Mouse (Mus musculus): ENCODE data around the gene Gm45021.

Gm45021 gene

GRCm38 (mm10) chr6:48572572-48573061 is 16.8 kb upstream of the Gm45021 start, which contains the start of gene Rarres2:
Gene Rarres2, minus strand, starts transcription at chr6:48572789.
- no peak for DNase-seq (ENCODE audit: low read depth, low spot score)

DNA sequence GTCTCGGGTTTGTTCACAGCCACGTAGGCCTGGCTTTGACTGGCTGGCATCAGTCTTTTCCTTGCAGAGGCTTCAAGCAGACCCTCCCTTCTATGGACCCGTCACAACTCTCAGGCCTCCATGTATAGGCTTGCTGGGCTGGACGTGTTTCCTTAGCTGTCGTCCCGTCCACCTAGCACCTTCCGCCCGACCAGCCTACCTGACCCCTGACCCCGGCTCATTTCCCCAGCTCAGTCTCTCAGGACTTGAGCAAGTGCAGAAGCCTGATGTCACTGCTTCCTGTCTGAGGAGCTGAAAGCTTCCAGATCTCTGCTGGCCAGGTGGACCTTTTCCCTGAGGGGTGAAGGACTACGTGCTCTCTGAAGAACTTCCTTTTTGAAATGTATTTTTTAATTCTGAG is 16.1 kb upstream of the Gm45021 start:
- no peak for DNase-seq (ENCODE audit: low read depth, low spot score)

DNA sequence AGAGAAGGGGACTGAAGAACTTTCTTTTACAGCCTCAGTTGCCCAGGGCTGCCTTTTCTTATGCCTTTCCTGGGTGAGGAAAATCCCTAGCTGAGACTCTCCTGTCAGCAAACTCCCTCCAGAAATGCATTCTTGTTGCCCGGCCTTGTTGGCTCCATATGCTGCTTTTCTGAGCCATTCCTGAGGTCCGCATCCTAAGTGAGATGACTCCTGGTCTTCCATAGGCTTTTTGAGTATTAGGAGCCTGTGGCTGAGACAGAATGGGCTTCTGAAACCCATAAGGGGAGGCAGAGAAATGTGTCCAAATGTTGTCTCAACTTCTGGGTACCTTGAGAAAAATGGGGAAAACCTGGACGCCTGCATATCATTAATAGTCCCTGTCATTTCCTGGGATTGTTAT is 15.4 kb upstream of the Gm45021 start:
- no peak for DNase-seq (ENCODE audit: low read depth, low spot score)

DNA sequence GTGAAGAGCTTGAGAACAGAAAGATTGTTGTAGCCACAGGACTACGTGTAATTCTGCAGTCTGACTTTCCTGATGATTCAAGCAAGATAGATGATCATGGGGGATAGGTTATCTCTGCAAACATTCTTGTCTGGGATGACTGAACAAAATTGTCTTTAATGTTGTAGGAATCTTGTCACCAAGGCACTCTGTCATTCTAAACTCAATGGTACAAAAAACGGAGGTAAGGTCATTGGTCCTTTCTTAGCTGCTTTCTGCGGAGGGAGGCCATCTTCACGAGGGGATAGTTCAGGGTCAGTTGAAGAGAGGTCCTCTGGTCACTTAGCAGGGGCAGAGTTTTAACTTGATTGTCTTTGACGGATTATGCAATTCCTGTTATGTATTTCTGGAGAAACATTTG is 10.7 kb upstream of the Gm45021 start:
- peak; percentile 57 for DNase-seq (ENCODE audit: low read depth, low spot score)

DNA sequence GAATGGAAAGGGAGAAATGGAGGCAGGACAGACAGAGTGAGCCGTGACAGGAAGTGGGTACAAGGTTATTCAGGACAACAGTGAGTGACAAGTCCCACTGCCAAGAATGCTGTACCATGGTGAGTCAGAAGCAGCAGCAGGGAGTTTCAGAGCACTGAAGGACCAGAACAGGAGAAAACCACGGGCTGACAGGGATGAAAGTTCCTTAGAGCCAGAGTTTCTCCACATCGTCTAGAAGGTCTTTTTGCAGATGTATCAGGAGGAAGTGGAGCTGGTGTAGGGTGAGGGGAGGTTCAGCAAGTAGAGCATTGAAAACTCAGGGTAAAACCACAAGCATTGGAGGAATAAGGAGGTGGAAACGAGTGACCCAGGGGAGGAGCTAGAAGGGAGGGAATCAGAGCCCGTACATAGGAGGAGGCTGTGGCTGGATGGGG is 10.2 kb upstream of the Gm45021 start:
- DNase-seq (ENCODE audit: low read depth, low spot score), result peak; percentile 88

DNA sequence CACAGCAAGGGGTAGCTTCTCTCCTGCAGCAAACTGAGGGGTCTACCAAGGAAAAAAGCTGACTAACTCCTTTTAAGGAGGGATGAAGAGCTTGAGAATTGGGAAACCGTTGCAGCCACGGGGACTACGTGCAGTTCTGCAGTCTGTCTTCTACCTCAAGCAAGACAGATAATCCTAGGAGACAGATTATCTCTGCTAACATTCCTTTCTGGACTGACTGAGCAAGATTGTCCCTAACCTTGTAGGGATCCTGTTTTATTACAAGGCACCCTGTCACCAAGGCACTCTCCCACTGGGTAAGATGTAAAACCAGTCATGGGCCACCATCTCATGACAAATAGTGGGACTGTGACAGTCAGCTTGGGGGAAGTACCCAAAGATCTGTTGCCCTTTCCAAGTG is 8.2 kb upstream of the Gm45021 start:
- DNase-seq (ENCODE audit: low read depth, low spot score), result no peak

GRCm38 (mm10) chr6:48582037-48582436 is 7.4 kb upstream of the Gm45021 start:
- peak; percentile 87 for DNase-seq (ENCODE audit: low read depth, low spot score)

GRCm38 (mm10) chr6:48591221-48591845 is 1.9 kb downstream of the Gm45021 start:
- no peak for DNase-seq (ENCODE audit: low read depth, low spot score)

DNA sequence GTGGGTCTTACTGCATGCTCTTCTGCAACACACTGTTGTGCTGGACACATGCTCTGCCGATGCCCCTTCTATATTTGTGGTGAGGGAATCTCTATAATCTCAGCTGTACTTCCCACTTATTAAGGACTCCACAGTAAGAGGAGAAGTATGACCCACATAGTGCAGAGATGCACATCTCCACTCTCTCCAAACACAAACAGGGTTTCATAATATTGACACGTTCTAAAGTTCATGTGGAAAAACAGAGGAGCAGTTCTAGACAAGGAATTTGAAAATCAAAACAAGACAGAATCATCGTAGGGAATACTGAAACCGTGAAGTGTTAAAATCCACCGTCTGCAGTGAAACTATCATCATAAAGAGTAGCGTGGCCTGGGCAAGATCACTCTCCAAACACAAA is 2.5 kb downstream of the Gm45021 start:
- DNase-seq (ENCODE audit: low read depth, low spot score), result no peak

- peak; percentile 92 for DNase-seq (ENCODE audit: low read depth, low spot score)
These were observed 4.0 kb downstream of the Gm45021 start, which contains the start of the genes Repin1 and Gm44965 for GRCm38 (mm10) chr6:48593158-48594042. Gene Repin1, plus strand, starts transcription at chr6:48593883. Gene Gm44965, plus strand, starts transcription at chr6:48593941.

GRCm38 (mm10) chr6:48594043-48594738 is 4.8 kb downstream of the Gm45021 start:
- DNase-seq (ENCODE audit: low read depth, low spot score), result peak; percentile 60

GRCm38 (mm10) chr6:48595278-48595677 is 5.9 kb downstream of the Gm45021 start:
- DNase-seq (ENCODE audit: low read depth, low spot score), result no peak

DNA sequence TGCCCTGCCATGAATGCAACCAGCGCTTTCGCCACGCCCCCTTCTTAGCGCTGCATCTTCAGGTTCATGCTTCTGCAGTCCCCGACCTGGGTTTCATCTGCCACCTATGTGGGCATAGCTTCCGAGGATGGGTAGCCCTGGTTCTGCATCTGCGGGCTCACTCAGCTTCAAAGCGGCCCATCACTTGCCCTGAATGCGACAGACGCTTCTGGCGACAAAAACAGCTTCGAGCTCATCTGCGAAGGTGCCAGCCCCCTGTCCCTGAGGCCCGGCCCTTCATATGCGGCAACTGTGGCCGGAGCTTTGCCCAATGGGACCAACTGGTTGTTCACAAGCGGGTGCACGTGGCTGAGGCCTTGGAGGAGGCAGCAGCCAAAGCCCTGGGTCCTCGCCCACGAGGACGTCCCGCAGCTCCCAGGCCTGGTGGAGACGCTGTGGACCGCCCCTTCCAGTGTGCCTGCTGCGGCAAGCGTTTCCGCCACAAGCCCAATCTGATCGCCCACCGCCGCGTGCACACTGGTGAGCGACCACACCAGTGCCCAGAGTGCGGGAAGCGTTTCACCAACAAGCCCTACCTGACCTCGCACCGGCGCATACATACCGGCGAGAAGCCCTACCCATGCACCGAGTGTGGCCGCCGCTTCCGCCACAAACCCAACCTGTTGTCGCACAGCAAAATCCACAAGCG is 7.3 kb downstream of the Gm45021 start:
- DNase-seq (ENCODE audit: low read depth, low spot score), result no peak

DNA sequence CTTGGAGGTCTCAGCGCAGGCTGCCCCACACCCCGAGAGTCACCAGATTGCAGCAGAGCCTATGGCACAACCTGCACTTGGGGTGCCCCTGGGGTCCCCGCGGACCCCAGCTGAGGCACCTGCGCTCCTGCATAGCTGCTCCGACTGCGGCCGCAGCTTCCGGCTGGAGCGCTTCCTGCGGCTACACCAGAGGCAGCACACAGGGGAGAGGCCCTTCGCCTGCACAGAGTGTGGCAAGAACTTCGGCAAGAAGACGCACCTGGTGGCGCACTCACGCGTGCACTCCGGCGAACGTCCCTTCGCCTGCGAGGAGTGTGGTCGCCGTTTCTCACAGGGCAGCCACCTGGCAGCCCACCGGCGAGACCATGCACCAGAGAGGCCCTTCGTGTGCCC is 7.8 kb downstream of the Gm45021 start:
- no peak for DNase-seq (ENCODE audit: low read depth, low spot score)

DNA sequence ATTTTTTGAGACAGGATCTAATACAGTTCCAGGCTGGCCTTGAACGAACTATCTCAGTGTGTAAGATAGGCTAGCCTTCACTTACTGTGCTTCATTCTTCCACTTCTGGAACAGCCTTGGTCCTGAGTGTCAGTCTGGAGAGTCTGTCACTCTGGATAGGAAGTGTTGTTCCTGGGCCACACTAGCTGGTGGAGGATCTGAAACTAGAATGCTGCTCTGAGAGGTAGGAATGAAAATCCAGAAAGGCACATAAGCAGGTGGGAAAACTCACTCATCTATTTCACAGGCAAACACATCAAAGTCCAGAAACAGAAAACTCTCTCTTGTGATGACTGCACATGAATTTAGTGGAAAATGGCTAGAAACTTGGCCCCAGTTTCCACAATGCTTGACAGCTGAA is 11.2 kb downstream of the Gm45021 start:
- DNase-seq (ENCODE audit: low read depth, low spot score), result no peak

GRCm38 (mm10) chr6:48601271-48602079 is 12.1 kb downstream of the Gm45021 start, which contains the start of gene Zfp775:
Gene Zfp775, plus strand, starts transcription at chr6:48602063.
- peak; percentile 77 for DNase-seq (ENCODE audit: low read depth, low spot score)

- no peak for DNase-seq (ENCODE audit: low read depth, low spot score)
These were observed 12.8 kb downstream of the Gm45021 start for GRCm38 (mm10) chr6:48602080-48602741.

- no peak for DNase-seq (ENCODE audit: low read depth, low spot score)
These were observed 18.7 kb downstream of the Gm45021 start for GRCm38 (mm10) chr6:48608124-48608523.

DNA sequence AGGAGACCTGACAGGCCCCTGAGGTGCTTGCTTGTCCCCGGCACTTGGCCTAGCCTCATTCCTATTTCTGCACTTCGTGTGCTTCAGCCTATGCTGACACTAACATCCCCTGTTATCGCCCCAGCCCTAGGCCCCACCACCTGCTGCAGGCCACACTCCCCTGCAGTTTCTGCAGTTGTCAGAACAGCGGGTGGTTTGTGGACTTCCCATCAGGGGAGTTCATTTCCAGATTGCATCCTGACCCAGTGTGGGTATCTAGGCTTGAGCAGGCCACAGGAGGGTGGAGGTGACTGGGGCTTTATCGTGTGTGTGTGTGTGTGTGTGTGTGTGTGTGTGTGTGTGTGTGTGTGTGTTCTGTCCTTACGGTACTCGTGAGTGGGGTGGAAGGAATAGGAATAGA is 20.1 kb downstream of the Gm45021 start:
- no peak for DNase-seq (ENCODE audit: low read depth, low spot score)

GRCm38 (mm10) chr6:48610657-48611056 is 21.2 kb downstream of the Gm45021 start:
- no peak for DNase-seq (ENCODE audit: low read depth, low spot score)

Data from 3T3-L1 (cell line).